Mouse (Mus musculus) kidney, postnatal 36 days (tissue): ENCODE data around the gene Mcm3.

Source experiments
- DNase-seq, 2 experiments: peaks; one replicate each; pipeline ENCODE4 v3.0.0; 2021 to 2022; ENCODE audit warnings: mixed read lengths in 2 of 2

The Mcm3 gene

DNA sequence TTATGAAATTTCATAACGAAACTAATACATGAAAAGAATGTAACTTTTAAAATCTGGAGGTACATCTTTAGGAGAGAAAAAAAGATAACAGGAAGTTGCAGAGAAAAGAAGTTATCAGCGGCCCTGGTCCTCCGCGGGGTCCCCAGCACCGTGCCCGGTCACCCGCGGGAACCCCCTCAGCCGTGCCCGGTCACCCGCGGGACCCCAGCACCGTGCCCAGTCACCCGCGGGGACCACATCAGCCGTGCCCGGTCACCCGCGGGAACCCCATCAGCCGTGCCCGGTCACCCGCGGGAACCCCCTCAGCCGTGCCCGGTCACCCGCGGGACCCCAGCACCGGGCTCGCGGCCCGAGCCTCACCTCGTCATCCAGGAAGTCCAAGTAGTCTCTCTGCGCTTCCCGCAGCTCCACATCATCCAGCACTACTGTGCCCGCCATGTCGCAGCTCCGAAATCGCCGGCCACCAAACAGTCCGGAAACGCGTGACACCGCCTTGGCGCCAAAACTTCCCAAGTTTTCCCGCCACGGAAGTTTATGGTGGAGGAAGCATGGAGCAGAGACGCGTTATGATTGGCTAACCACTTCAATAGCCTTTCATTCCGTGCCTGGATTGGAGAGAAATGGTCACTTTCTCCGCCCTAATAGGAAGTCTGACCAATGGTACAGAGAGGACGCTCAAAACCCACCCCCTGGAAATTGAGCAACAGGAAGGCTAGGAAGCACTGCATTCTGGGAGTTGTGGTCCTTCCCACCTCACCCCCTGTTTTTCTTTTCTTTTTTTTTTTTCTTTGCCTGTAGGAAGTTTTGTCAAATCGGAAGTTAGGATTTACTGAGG, at the start of gene Mcm3:
Gene Mcm3 (minus strand): TSS at position 542 of the 835 bp plus-strand sequence.
- DNase-seq = peak; percentile 91 to 98

- DNase-seq = no peak
Observed at GRCm38 (mm10) chr1:20868036-20868435, 47.9 kb upstream of the Mcm3 start.

GRCm38 (mm10) chr1:20867241-20867902, 47.3 kb upstream of the Mcm3 start:
- DNase-seq = no peak

GRCm38 (mm10) chr1:20863452-20864172, 43.5 kb upstream of the Mcm3 start:
- DNase-seq = no peak

DNA sequence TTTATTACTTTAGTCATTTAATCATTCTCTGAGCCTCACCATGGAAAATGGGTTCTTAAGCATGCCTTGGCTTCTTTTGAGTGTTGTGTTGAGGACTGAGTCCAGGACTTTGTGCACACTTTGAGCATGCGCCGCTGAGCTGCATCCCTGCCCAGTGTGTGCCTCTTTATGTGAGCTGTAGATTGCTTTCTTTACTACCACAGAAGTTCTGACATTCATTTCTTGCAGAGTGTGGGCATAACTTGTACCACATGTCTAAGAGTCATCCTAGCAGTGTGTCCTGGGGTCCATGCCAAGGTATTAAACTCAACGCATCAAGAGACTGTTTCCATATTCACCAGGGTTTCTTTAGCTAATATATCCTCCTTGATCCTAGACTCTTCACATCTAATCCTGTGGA, 41.8 kb upstream of the Mcm3 start:
- DNase-seq = no peak

- DNase-seq = no peak
Observed at GRCm38 (mm10) chr1:20860775-20861174, 40.7 kb upstream of the Mcm3 start.

DNA sequence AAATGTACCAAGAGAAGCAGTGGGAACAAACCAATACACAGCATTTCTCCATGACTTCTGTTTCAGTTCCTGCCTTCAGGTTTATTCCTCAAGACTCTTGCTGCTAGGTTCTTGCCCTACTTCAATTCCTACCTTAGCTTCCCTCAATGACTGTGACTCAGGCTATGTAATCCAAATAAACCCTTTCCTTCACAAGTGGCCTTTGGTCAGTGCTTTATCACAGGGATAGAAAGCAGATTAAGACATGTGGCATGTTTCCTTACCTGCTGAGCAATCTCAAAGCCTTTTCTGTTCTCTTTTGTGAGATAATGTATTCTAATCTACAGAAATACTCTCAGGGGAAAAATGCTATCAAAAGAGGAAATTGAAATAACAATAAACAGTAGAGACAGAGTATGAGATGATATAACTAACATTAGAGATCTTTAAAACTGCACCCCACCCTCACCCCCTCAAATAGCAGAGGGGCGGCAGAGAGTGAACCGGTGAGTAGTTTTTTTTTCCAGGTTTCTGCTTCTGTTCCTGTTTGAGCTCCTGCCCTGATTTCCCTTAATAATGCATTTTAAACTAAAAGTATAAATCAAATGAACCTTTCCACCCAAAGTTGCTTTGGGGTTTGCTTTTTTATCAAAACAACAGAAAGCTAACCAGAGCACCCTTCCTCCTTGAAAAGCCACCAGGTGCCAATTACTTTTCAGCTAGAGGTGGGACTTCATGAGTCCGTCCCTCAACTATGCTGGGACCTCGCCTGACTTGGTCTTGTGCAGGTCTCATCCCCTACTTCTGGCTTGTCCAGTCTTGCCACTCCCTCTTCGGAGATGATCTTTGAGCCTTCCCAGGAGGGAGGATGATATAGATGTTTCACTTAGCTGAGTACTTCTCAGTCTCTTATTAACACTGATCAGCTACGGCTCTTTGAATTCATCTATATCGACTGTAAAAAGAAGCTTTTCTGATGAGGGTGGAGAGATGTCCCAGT, 37.1 kb upstream of the Mcm3 start:
- DNase-seq = no peak

DNA sequence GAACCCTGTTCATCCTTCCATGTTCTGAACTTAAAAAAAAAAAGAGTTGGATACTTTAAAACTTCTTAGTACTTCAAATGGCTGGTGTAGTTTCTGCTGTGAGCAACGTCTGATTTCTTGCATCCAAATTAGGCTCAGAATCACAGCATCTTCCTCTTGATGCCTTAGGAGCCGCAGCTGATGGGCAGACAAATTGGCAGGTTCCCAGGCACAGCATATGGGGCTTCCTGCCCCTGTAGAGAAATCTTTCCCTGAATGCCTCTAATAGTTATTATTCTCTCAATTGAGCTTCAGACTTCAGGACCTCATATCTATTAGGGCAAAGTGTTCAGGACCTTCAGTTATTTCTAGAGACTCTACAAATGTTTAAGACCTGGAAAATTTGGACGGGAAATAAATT, 19.8 kb upstream of the Mcm3 start:
- DNase-seq = no peak

DNA sequence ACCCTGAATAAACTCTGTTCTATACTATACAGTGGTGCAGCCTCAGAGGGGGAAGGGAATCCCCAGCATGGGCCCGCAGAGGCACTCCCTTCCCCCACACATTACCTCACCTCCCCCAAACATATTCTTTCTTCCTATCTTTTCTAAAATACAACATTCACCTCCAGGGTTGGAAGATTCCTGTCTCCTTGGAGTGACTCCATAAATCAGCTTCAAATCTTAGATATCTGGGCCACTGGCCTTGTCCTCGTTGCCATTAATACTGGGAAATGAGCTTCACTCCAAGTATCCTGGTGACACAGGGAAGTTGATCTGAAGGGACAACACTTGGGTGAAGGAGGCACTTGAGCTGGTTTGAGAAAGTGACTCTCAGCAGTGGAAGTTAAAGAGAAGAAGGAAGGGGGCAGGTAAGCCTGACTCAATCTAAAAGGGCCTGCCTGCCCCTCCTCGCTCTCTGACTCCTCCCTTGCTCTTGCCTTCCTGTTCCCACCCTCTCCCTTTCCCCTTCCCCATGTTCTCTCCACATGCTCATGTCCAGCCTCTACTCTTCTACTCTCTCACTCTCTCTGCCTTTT, 16.5 kb upstream of the Mcm3 start:
- no peak for DNase-seq

GRCm38 (mm10) chr1:20833141-20833511, 13.0 kb upstream of the Mcm3 start:
- DNase-seq = no peak

DNA sequence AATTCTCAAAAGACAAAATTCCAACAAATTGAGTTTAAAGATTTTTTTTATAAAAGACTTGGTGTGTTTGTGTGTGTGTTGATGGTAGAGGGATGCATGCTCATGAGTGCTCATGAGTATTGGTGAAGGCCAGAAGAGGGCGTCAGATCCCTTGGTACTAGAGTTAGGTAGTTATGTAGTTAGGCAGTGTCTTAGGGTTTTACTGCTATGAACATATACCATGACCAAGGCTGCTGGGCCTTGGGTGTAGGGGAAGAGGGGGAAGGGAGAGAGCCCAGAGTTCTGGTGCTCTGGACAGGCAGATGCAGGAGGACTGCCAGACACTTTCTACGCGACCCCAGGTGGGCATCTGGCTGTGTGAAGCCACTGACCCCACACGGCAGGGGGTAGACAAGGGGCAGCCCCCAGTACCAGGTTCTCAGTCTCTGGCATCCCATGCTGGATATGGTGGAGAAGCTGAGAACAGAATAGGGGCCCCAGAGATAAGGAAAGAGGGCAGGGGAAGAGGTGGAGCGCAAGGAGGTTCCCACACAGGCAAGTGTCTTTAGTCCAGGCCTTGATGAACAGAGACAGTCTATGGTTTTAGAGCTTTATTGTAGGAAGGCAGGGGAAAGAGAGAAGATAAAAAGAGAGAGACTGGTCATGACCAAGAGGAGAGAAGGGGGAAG, 12.5 kb upstream of the Mcm3 start:
- no peak for DNase-seq

- DNase-seq = no peak
Observed at GRCm38 (mm10) chr1:20830546-20830945, 10.4 kb upstream of the Mcm3 start.

GRCm38 (mm10) chr1:20828061-20828460, 7.9 kb upstream of the Mcm3 start:
- no peak for DNase-seq

DNA sequence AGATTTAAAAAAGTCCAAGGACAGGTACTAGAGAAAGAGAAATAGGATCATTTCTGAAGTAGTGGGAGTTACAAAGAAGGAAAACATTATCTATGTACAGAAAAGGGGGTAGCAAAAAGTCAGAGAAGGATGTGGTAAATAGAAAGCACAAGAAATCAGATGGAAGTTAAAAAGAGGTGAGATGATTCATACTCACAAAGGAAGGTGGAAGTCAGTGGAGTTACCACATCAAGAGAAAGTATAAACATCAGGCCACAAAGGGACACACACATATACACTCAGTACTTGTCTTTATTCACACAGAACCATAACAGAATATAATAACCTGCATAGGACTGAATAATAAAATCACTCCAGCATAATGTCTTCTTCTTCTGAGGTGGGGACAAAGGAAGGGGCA, 4.9 kb upstream of the Mcm3 start:
- DNase-seq = no peak

- DNase-seq = no peak
Observed at GRCm38 (mm10) chr1:20823906-20824305, 3.8 kb upstream of the Mcm3 start.

GRCm38 (mm10) chr1:20823471-20823870, 3.4 kb upstream of the Mcm3 start:
- no peak for DNase-seq

- DNase-seq = no peak
Observed at GRCm38 (mm10) chr1:20820959-20821358, 847 bp upstream of the Mcm3 start.

DNA sequence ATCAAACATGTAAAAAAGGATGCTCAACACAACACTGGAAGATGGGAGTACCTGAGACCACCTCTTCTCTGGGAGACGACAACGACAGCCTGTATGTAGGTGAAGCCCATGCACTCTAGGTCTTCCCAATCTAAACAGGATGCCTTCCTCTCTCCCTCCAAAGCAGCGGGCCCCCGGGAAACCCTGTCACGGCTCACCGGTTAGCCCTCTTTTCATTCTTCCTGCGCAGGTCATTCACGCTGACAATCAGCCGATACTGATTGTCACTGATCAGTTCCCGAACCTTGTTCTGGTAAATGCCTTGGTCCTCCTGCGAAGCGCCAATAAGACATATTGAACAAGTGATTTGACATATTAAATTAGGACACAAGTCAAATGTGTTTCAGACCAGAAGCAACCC, 2.5 kb downstream of the Mcm3 start:
- DNase-seq = no peak

DNA sequence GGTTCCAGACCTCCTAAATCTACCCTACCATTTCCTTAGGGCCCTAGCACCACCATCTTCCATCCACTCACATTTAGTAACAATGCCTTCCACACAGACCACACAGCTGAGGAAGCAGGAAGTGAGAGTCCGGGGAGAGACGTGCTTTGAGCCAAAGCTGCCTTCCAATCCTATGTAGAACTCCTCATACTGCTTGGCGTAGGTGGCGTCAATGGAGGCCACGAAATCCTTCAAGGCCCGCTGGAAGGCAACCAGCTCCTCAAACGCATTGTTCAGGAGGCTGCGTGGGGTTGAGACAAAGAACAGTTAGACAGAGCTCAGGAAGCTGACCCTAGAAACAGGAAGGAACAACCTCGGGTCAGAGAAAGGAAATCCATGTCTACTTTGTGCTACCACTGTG, 2.9 kb downstream of the Mcm3 start:
- DNase-seq = peak; percentile 16 to 20

DNA sequence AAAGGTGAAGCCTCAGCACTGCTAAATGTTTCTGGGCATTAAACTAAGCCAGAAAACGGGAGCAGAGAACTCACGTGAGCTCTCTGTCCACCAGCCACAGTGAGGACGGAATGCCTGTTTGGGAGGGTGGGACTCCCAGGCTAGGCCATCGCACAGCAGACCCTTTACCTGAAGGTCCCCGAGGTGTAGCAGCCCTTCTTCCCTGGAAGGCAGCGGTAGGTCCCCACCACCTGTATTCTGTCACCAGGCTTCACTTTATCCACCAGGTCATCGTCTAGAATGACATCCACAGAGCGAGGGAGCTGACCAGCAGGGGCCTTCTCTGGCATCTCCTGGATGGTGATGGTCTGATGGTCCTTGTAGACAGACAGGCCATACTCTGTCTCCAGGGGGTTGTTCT, 5.6 kb downstream of the Mcm3 start:
- no peak for DNase-seq

DNA sequence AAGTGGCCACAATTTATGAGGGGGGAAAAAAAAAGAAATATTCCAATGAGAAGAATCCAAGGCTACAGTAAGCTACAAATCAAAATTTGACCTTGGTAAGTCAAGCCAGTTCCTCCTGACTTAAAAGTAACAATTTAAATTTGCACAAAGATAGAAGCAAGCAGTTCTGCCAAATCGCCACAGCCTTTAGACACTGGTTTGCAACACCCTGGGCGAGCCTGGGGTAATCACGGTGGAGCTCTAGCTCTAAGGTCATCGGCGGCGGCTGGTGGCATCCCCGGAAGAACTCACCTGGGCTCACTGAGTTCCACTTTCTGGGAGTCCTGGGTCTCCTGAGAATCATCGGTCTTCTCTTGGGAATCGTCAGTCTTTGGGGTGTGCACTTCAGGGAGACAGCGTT, 15.6 kb downstream of the Mcm3 start:
- DNase-seq = no peak
